Mouse (Mus musculus) cerebellum, adult 2 months (tissue): ENCODE measurements around the gene Cda.

Experiments used
- CTCF ChIP-seq: fragments of 200-500 bp; IDR thresholded peaks from 2 replicates; pipeline ENCODE4 v1.5.1; 2011; ENCODE audit warnings: low read depth, mild to moderate bottlenecking, control low read depth, low read length, moderate library complexity, borderline replicate concordance; ENCODE audit not compliant: insufficient read depth
- POLR2A ChIP-seq: fragments of 200-500 bp; IDR thresholded peaks from 2 replicates; pipeline ENCODE4 v1.6.1; 2011; ENCODE audit warnings: low read length, control low read depth, borderline replicate concordance; ENCODE audit not compliant: insufficient read depth

DNA sequence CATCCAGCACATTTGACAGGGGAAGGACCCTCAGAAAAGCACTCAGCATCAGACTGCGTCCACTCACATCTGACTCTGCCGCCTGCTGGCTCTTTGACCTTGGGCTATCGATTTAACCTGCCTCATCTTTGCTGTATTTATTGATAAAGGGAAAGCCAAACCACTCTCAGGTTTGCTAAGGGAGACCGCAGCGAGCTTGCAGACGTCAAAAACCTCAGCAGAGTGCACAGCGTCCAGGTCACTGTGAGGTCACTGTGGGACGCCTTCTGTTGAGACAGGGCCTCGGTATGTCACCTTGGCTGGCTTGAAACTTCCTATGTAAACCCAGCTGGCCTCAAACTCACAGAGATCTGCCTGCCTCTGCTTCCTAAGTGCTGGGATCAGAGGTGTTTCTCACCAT, 30.5 kb downstream of the Cda start:
- TF ChIP-seq CTCF (no peak), POLR2A (no peak)
